Mouse (Mus musculus) lung, postnatal 36 days (tissue): ENCODE data around the gene Exoc2.

ENCODE experiments used
- DNase-seq: peaks from one replicate; pipeline ENCODE4 v3.0.0; 2022; ENCODE audit warnings: mixed read lengths

Exoc2 gene

DNA sequence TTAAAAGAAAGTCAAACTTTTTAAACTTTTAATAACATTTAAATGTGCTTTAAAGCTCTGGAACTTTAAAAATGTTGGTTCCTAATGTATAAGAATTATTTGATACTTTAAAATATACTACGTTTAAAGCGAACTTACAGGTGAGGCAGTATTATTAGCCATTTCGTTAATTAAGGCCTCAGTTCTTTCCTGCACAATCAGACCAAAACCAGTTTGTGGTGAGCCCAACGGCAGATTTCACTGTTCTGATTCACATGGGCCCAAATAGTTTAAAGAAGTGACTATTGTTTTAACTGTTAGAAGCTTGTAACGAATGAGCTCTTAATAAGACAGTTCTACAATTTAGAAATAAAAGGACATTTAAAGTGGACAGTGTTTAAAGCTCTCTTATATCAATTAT, 93.6 kb downstream of the Exoc2 start:
- no peak for DNase-seq

- no peak for DNase-seq
Measured at GRCm38 (mm10) chr13:30879871-30880270, 94.0 kb downstream of the Exoc2 start.

DNA sequence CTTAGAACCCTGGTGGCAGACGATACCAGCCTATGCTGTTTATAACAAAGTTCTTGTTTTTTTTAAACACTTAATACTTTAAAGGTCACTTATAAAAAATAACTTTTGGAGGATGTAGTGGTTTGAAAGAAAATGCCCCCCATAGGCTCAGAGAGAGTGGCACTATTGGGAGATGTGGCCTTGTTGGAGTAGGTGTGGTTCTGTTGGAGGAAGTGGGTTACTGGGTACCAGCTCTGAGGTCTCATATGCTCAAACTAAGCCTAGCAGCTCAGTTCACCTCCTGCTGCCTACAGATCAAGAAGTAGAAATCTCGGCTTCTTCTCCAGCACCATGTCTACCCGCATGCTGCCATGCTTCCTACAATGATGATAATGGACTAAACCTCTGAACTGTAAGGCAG, 98.1 kb downstream of the Exoc2 start:
- no peak for DNase-seq

- DNase-seq = no peak
Measured at GRCm38 (mm10) chr13:30873472-30873871, 100.4 kb downstream of the Exoc2 start.

- no peak for DNase-seq
Measured at GRCm38 (mm10) chr13:30865486-30865885, 108.4 kb downstream of the Exoc2 start.

- DNase-seq = no peak
Measured at GRCm38 (mm10) chr13:30864042-30864441, 109.9 kb downstream of the Exoc2 start.

GRCm38 (mm10) chr13:30858421-30858820, 115.5 kb downstream of the Exoc2 start:
- DNase-seq = peak; percentile 34

DNA sequence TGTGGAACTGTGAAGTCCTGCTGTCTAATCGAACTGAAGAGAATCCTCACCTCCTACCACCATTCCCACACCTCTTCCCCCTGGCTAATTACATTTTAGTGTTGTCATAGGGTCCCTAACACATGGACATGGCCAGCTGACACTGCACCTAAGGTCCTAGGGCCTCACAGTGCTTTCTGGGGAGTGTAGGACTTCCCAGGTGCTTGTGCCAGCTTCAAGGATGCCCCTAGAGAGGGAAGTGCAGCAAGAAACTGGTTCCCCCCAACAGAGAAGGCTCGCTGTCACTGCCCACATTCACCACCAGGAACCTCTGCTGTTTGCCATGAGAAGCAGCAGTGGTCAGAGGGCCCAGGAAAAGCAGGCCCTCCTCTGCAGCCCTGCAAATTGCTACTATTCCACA, 123.2 kb downstream of the Exoc2 start:
- DNase-seq = no peak

DNA sequence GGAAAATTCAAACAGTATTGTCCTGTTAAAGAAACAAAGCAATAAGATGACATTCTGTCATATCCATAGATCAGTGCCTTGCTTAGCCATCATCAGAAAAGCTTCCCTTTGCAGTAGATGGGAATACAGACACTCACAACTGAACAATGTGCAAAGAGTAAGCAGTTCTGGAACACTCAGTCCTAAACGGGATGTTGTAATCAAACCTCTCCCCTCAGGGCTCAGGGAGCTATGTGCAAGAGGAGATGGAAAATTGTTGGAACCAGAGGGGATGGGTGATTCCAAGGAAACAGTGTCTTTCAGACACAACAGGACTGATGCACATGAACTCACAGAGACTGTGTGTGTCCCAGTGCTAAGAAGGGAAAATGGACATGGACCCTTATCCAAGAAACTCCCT, 125.9 kb downstream of the Exoc2 start:
- DNase-seq = peak; percentile 19

DNA sequence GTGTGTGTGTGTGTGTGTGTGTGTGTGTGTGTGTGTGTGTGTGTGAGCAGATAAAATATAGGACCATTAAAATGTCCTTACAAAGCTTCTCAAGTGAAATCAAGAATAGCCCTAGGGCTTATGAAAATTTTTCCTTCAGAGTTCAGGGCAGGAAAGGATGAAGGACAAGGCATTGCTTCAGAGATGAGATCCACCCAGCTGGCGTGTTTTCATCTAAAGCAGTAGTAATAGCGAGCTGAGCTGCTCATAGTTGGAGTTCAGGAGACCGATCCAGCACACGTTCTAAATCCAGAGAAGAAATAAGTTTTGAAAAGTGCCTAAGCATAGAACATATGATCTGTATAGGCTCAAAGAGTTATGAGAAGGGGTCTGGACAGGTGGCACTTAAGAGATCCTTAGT, 127.4 kb downstream of the Exoc2 start:
- DNase-seq = no peak

- DNase-seq = no peak
Measured at GRCm38 (mm10) chr13:30843049-30843448, 130.8 kb downstream of the Exoc2 start.

DNA sequence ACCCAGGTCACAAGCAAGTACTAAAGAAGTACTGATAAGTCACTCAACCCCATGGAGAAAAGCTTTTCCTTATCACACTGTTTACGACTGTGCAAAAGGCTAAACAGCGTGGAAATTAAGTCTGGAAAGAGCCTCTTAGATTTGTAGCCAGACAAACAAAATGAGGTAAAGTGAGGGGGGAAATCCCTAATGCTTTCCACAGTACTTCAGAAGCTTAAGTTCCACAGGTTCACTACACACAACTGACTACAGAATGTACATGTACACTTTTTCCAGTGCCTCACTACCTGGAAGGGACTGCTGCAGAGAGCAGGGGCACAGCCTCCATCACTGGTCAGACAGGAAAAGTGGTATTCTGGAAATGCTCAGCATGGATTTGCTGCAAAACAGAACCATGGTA, 132.1 kb downstream of the Exoc2 start:
- no peak for DNase-seq

GRCm38 (mm10) chr13:30841306-30841705, 132.6 kb downstream of the Exoc2 start:
- DNase-seq = no peak

- no peak for DNase-seq
Measured at GRCm38 (mm10) chr13:30840700-30841099, 133.2 kb downstream of the Exoc2 start.

DNA sequence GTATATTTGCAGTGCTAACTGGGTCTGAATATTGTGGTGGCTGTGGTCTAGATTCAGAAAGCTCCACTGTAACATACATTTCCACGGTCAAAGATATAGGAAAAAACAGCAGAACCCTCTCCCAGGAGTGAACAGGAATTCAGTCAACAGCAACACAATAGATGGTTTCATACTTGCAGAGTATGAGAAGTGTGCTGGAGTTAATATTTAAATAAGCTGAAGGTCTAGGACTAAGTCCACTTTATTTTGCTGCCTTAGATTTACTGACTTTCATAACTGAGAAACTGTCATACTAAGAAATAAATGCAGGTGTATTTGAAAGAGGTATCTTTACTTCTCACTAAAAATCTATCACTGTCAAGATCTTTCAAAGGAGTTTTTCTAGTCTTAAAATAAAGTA, 137.6 kb downstream of the Exoc2 start:
- DNase-seq = no peak

DNA sequence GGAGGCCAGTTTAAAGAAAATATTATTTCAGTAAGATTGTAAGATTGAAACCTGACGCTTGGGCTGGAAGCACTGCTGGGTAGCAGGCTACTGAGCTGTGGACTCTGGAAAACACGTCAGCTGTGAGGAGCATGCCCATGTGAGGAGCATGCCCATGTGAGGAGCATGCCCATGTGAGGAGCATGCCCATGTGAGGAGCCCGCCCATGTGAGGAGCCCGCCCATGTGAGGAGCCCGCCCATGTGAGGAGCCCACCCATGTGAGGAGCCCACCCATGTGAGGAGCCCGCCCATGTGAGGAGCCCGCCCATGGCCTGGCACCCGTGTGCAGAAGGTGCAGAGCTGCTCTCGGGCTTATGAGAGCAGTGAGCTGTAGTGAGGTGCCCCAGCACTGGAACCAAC, 139.0 kb downstream of the Exoc2 start:
- DNase-seq = no peak

GRCm38 (mm10) chr13:30834349-30834748, 139.5 kb downstream of the Exoc2 start:
- DNase-seq = peak; percentile 39

- no peak for DNase-seq
Measured at GRCm38 (mm10) chr13:30833476-30834149, 140.3 kb downstream of the Exoc2 start.

- DNase-seq = no peak
Measured at GRCm38 (mm10) chr13:30831369-30831768, 142.5 kb downstream of the Exoc2 start.

GRCm38 (mm10) chr13:30826511-30826910, 147.4 kb downstream of the Exoc2 start:
- no peak for DNase-seq

DNA sequence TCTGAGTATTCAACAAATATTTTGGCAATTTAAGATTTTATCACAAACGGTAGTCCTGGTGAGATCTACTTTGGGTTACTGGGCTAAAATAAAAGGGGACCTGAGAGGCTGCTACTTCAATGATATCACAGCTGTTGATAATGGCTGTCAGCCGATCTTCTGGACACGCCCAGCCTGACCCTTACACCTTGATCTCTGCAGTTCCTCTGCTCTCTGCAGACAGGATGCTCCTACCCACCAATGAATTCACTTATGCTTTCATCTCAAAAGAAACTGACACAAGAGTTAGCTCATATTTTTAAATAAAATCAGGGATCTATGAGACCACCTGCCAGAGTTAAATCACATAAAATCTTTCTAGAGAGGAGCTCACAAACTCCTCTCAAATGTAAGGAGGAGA, 149.0 kb downstream of the Exoc2 start:
- DNase-seq = no peak

DNA sequence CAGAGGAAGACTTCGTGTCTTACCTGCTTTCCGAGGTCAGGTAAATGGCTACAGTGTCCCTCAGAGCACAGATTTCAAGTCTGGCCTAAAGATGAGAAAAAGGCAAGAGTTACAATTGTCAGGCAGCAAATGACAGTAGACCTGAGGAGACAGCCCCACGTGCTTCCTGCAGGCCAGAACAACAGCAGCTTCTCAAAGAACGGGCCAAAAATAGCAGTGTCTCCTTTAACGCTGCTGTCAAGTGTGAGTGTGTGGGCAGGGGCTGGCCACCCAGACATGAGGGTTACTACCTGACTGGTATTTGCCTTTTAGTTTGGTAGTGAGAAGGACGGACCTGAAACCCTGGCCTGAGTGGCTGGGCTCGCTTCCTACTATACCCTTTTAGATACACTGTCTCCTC, 153.3 kb downstream of the Exoc2 start:
- DNase-seq = no peak

DNA sequence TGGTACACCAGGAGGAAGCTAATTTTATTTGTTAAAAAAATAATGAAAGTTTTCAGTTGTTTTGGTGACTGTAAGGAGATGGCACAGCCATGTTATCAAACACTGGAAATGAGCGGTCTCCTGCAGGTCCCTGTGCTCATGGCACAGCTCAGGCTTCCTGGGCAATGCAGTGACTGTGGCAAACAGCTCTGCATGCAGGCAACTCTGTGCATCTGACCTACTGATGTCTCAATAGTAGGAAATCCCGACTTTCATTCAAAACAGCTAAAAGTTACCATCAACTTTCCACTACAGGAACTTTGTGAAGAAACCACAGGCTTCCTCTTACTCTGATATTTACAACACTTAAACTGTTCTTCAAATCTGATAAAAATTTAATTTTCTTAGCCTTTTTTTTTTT, 154.0 kb downstream of the Exoc2 start:
- DNase-seq = no peak

DNA sequence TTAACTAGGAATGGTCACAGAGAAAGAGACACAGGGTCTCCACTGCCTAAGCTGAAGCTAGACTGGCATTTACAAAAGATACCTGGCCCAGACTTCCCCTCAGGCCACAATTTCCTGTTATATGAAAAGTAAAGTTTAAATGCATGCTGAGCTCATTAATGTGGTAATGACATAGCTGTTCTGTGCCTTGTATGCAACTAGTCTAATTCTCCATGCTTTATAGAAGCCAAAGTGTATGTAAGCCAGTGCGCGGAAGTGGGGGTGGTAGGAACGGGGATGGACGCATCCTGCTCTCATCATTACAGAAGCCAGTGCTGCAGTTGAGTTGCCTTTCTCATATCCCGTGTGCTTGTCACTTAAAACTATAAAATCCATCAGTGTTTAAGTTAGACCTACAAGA, 156.5 kb downstream of the Exoc2 start:
- no peak for DNase-seq

- DNase-seq = no peak
Measured at GRCm38 (mm10) chr13:30814256-30814655, 159.6 kb downstream of the Exoc2 start.

DNA sequence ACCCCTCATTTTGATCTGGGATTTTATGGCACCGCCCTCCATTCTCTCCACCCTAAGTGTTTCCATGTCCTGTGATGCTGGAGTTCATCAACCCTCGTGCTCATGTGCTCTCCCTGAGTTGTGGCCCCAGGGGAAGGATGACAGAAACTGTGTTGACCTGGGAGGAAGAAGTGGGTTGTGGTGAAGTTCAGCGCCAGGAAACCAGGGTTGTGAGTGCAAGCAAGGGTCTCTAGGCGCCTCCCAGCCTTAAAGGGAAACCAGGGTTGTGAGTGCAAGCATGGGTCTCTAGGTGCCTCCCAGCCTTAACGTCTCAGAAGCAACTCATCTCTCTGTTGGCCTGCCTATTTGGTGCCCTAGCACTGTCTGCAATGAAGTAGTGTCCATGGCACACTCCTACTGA, 160.4 kb downstream of the Exoc2 start:
- no peak for DNase-seq
